Mouse (Mus musculus) midbrain, embryonic 14.5 days (tissue): ENCODE measurements at regions not wholly inside any gene's neighbourhood (a gene's known extent, or its start where the extent isn't known, plus 50 kb on each side); places are given as distances from the start of the nearest gene placed in this dataset.

Experiments
- ATAC-seq: fragments of 200-750 bp; cut with Nextera tagmentation; 2 replicates; pipeline ENCODE4 v1.8.0; 2017; ENCODE audit warnings: moderate number of reproducible peaks, moderate library complexity; ENCODE audit not compliant: low FRiP score, low TSS enrichment
- DNase-seq: peaks from one replicate; pipeline ENCODE4 v3.0.0-alpha.2; 2015
- H3K27ac ChIP-seq: fragments of 300-500 bp; sonication (generic); replicated peaks from 2 replicates; pipeline ENCODE4 v1.5.1; 2014; ENCODE audit warnings: mild to moderate bottlenecking, low read depth, low read length, moderate library complexity
- H3K27me3 ChIP-seq: fragments of 300-500 bp; sonication (generic); 2 replicates; pipeline ENCODE4 v1.6.1; 2014; ENCODE audit warnings: low read length, control low read depth, mixed read lengths; ENCODE audit not compliant: control insufficient read depth, insufficient read depth
- H3K36me3 ChIP-seq: fragments of 300-500 bp; sonication (generic); 2 replicates; pipeline ENCODE4 v1.6.1; 2014; ENCODE audit warnings: low read length, control low read depth; ENCODE audit not compliant: control insufficient read depth, insufficient read depth
- H3K4me1 ChIP-seq: fragments of 300-500 bp; sonication (generic); 2 replicates; pipeline ENCODE4 v1.6.1; 2014; ENCODE audit warnings: mild to moderate bottlenecking, antibody characterized with exemption, low read length, control low read depth; ENCODE audit not compliant: control insufficient read depth, insufficient read depth
- H3K4me2 ChIP-seq: fragments of 300-500 bp; sonication (generic); 2 replicates; pipeline ENCODE4 v1.6.1; 2014; ENCODE audit warnings: mild to moderate bottlenecking, low read length, moderate library complexity
- H3K4me3 ChIP-seq: fragments of 300-500 bp; sonication (generic); replicated peaks from 2 replicates; pipeline ENCODE4 v1.5.1; 2014; ENCODE audit warnings: low read depth, low read length
- H3K9ac ChIP-seq: fragments of 300-500 bp; sonication (generic); replicated peaks from 2 replicates; pipeline ENCODE4 v1.6.1; 2014; ENCODE audit warnings: mild to moderate bottlenecking, low read length, moderate library complexity
- H3K9me3 ChIP-seq: fragments of 300-500 bp; sonication (generic); 2 replicates; pipeline ENCODE4 v1.6.1; 2016; ENCODE audit warnings: low read length, control low read depth, mixed read lengths; ENCODE audit not compliant: control insufficient read depth
- WGBS: fragments of 180-500 bp; shearing (Covaris S2); extraction: QIAGEN DNeasy Blood & Tissue Kit; methylation state at CpG from one replicate; pipeline ENCODE4 v1.1.7; 2014; 5-methylcytosine and 5-hydroxymethylcytosine counted together

DNA sequence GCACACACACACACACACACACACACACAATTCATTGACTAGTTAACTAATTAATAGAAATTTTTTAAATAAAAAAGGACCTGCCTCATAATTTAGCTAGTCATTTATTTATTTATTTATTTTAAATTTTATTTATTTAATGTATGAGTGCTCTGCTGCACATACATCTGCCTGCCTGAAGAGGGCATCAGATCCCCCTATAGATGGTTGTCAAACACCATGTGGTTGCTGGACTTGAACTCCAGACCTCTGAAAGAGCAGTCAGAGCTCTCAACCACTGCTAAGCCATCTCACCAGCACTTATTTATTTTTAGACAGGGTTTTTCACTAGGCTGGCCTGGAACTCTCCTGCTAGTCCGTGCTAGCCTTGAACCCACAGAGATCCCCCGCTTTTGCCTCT, 50.6 kb upstream of the Hdhd5 start:
- WGBS: 87% methylated on average over 2 of the region's 2 CpGs
- Histone ChIP-seq H3K36me3 (no peaks in the 10 kb centered on the region), H3K4me2 (no peak overlapping the region), H3K4me3 (no peak overlapping the region), H3K9ac (no peak overlapping the region), H3K4me1 (peaks cover 32% of the 10 kb centered on the region), H3K9me3 (no peaks in the 10 kb centered on the region), H3K27me3 (no peaks in the 10 kb centered on the region), H3K27ac (no peak overlapping the region)
- ATAC-seq: no peak
- DNase-seq: no peak
